Mouse (Mus musculus): ENCODE measurements around the gene Lcn3.
A peak's percentile ranks its signal among the peaks of the same experiment; 100 is the strongest.
"Not testable (repeated sequence)": the region's sequence is repeated elsewhere in the genome, so short reads cannot be mapped to it uniquely, and the experiment has no call there.

The Lcn3 gene

GRCm38 (mm10) chr2:25765269-25765668, at the start of gene Lcn3:
Gene Lcn3, plus strand, starts transcription at chr2:25765569.
- DNase-seq = no peak

- no peak for DNase-seq
These were observed 48.1 kb upstream of the Lcn3 start for GRCm38 (mm10) chr2:25717222-25717621.

GRCm38 (mm10) chr2:25733199-25733930, 32.0 kb upstream of the Lcn3 start:
- no peak for DNase-seq

GRCm38 (mm10) chr2:25736709-25737108, 28.7 kb upstream of the Lcn3 start, which contains the start of gene Obp2b:
Gene Obp2b, plus strand, starts transcription at chr2:25737009.
- not testable (repeated sequence) for DNase-seq

- DNase-seq = no peak
These were observed 23.7 kb upstream of the Lcn3 start for GRCm38 (mm10) chr2:25741671-25742070.

GRCm38 (mm10) chr2:25754201-25754600, 11.2 kb upstream of the Lcn3 start:
- no peak for DNase-seq

GRCm38 (mm10) chr2:25758064-25758625, 7.2 kb upstream of the Lcn3 start:
- no peak for DNase-seq

GRCm38 (mm10) chr2:25767764-25768163, 2.4 kb downstream of the Lcn3 start:
- DNase-seq = no peak

GRCm38 (mm10) chr2:25773507-25773906, 8.1 kb downstream of the Lcn3 start:
- DNase-seq = peak; percentile 27 to 46

- no peak for DNase-seq
These were observed 9.3 kb downstream of the Lcn3 start for GRCm38 (mm10) chr2:25774640-25775039.

GRCm38 (mm10) chr2:25775991-25776390, 10.6 kb downstream of the Lcn3 start:
- DNase-seq = peak in 1 of 2 experiments; percentile 19

GRCm38 (mm10) chr2:25776717-25777116, 11.3 kb downstream of the Lcn3 start, which contains the start of gene Lcn11:
Gene Lcn11, plus strand, starts transcription at chr2:25777017.
- DNase-seq = no peak

- DNase-seq = no peak
These were observed 13.7 kb downstream of the Lcn3 start for GRCm38 (mm10) chr2:25779076-25779475.

GRCm38 (mm10) chr2:25780921-25781320, 15.6 kb downstream of the Lcn3 start:
- DNase-seq = peak; percentile 44 to 73

- DNase-seq = no peak
These were observed 16.6 kb downstream of the Lcn3 start, which contains the start of gene Gm13539 for GRCm38 (mm10) chr2:25781957-25782356. Gene Gm13539, plus strand, starts transcription at chr2:25782257.

GRCm38 (mm10) chr2:25785573-25786322, 20.4 kb downstream of the Lcn3 start:
- DNase-seq = no peak

- no peak for DNase-seq
These were observed 23.7 kb downstream of the Lcn3 start for GRCm38 (mm10) chr2:25789092-25789491.

- no peak for DNase-seq
These were observed 32.3 kb downstream of the Lcn3 start for GRCm38 (mm10) chr2:25797635-25798034.

GRCm38 (mm10) chr2:25798065-25798464, 32.7 kb downstream of the Lcn3 start:
- no peak for DNase-seq

GRCm38 (mm10) chr2:25811711-25812110, 46.3 kb downstream of the Lcn3 start:
- DNase-seq = no peak

- no peak for DNase-seq
These were observed 48.0 kb downstream of the Lcn3 start for GRCm38 (mm10) chr2:25813364-25813763.

GRCm38 (mm10) chr2:25815748-25816147, 50.4 kb downstream of the Lcn3 start, which contains the start of gene Glt6d1:
Gene Glt6d1, minus strand, starts transcription at chr2:25815848.
- not testable (repeated sequence) for DNase-seq

All from cerebellum, postnatal 25 days (tissue).